Mouse (Mus musculus): ENCODE results near the gene Ccnh. TPM values are rescaled to one million over a fixed set of nuclear protein-coding genes. Genes with fewer than 3 reads are reported as not detected.
"Not testable (repeated sequence)": the region's sequence is repeated elsewhere in the genome, so short reads cannot be mapped to it uniquely, and the experiment has no call there.

Gene Ccnh
- 103 and 109 TPM in 2 replicates for polyA plus RNA-seq (2016; fragmentation: Nextera tagmentation; extraction: Ambion mirVana)

GRCm38 (mm10) chr13:85188903-85189643 is at the start of gene Ccnh:
Gene Ccnh (plus strand): TSS chr13:85189408.
- DNase-seq (ENCODE audit: low spot score): peak; percentile 92
- Histone ChIP-seq H3K36me3 (peaks cover 33% of the 10 kb centered on the region), H3K4me1 (peaks cover 10% of the 10 kb centered on the region), H3K4me3 (peak within 1 kb of the TSS; percentile 93), H3K27ac (replicated peaks) (peak within 1 kb of the TSS; percentile 86), H3K9me3 (replicated peaks) (no peaks in the 10 kb centered on the region), H3K27me3 (ENCODE audit: low read depth, poor library complexity, severe bottlenecking) (no peaks in the 10 kb centered on the region)
- 2% methylated on average over 44 of the region's 44 CpGs for WGBS

GRCm38 (mm10) chr13:85143361-85143760 is 45.8 kb upstream of the Ccnh start:
- not testable (repeated sequence) for H3K27ac ChIP-seq (replicated peaks); H3K36me3 ChIP-seq; H3K9me3 ChIP-seq (replicated peaks); DNase-seq (ENCODE audit: low spot score); H3K27me3 ChIP-seq (ENCODE audit: low read depth, poor library complexity, severe bottlenecking); H3K4me3 ChIP-seq; H3K4me1 ChIP-seq
- WGBS: 93% methylated on average over 16 of the region's 16 CpGs

GRCm38 (mm10) chr13:85146471-85146870 is 42.7 kb upstream of the Ccnh start:
- DNase-seq (ENCODE audit: low spot score): no peak
- H3K4me3 ChIP-seq: no peak overlapping the region
- H3K36me3 ChIP-seq: no peaks in the 10 kb centered on the region
- H3K9me3 ChIP-seq (replicated peaks): no peaks in the 10 kb centered on the region
- no peak overlapping the region for H3K27ac ChIP-seq (replicated peaks)
- H3K27me3 ChIP-seq (ENCODE audit: low read depth, poor library complexity, severe bottlenecking): no peaks in the 10 kb centered on the region
- H3K4me1 ChIP-seq: no peaks in the 10 kb centered on the region

GRCm38 (mm10) chr13:85154746-85155145 is 34.5 kb upstream of the Ccnh start:
- no peaks in the 10 kb centered on the region for H3K36me3 ChIP-seq
- H3K27ac ChIP-seq (replicated peaks): no peak overlapping the region
- WGBS: 79% methylated on average over 6 of the region's 6 CpGs
- H3K4me3 ChIP-seq: no peak overlapping the region
- DNase-seq (ENCODE audit: low spot score): no peak
- no peaks in the 10 kb centered on the region for H3K4me1 ChIP-seq
- no peaks in the 10 kb centered on the region for H3K9me3 ChIP-seq (replicated peaks)
- H3K27me3 ChIP-seq (ENCODE audit: low read depth, poor library complexity, severe bottlenecking): no peaks in the 10 kb centered on the region

- Histone ChIP-seq H3K27ac (replicated peaks) (no peak overlapping the region), H3K9me3 (replicated peaks) (no peaks in the 10 kb centered on the region), H3K4me1 (no peaks in the 10 kb centered on the region), H3K4me3 (no peak overlapping the region), H3K27me3 (ENCODE audit: low read depth, poor library complexity, severe bottlenecking) (no peaks in the 10 kb centered on the region), H3K36me3 (no peaks in the 10 kb centered on the region)
- DNase-seq (ENCODE audit: low spot score): no peak
- 79% methylated on average over 2 of the region's 2 CpGs for WGBS
These were observed 29.2 kb upstream of the Ccnh start for GRCm38 (mm10) chr13:85159971-85160370.

GRCm38 (mm10) chr13:85164512-85165124 is 24.6 kb upstream of the Ccnh start:
- Histone ChIP-seq H3K27me3 (ENCODE audit: low read depth, poor library complexity, severe bottlenecking) (no peaks in the 10 kb centered on the region), H3K36me3 (no peaks in the 10 kb centered on the region), H3K4me3 (no peak overlapping the region), H3K9me3 (replicated peaks) (no peaks in the 10 kb centered on the region), H3K27ac (replicated peaks) (no peak overlapping the region), H3K4me1 (no peaks in the 10 kb centered on the region)
- no peak for DNase-seq (ENCODE audit: low spot score)
- 60% methylated on average over 4 of the region's 4 CpGs for WGBS

- DNase-seq (ENCODE audit: low spot score): peak; percentile 61
- no peaks in the 10 kb centered on the region for H3K9me3 ChIP-seq (replicated peaks)
- no peaks in the 10 kb centered on the region for H3K27me3 ChIP-seq (ENCODE audit: low read depth, poor library complexity, severe bottlenecking)
- H3K4me3 ChIP-seq: peak overlapping the region; percentile 93
- WGBS: 3% methylated on average over 17 of the region's 17 CpGs
- H3K4me1 ChIP-seq: peaks cover 10% of the 10 kb centered on the region
- H3K36me3 ChIP-seq: peaks cover 35% of the 10 kb centered on the region
- H3K27ac ChIP-seq (replicated peaks): peak overlapping the region; percentile 86
These were observed 475 bp downstream of the Ccnh start for GRCm38 (mm10) chr13:85189644-85190121.

- H3K4me1 ChIP-seq: peaks cover 10% of the 10 kb centered on the region
- no peak overlapping the region for H3K27ac ChIP-seq (replicated peaks)
- no peaks in the 10 kb centered on the region for H3K27me3 ChIP-seq (ENCODE audit: low read depth, poor library complexity, severe bottlenecking)
- H3K36me3 ChIP-seq: peaks cover 35% of the 10 kb centered on the region
- H3K9me3 ChIP-seq (replicated peaks): no peaks in the 10 kb centered on the region
- no peak for DNase-seq (ENCODE audit: low spot score)
- no peak overlapping the region for H3K4me3 ChIP-seq
- WGBS: 93% methylated on average over 2 of the region's 2 CpGs
These were observed 2.0 kb downstream of the Ccnh start for GRCm38 (mm10) chr13:85191253-85191652.

GRCm38 (mm10) chr13:85207493-85207892 is 18.3 kb downstream of the Ccnh start:
- WGBS: 80% methylated on average over 2 of the region's 2 CpGs
- no peak for DNase-seq (ENCODE audit: low spot score)
- Histone ChIP-seq H3K9me3 (replicated peaks) (no peaks in the 10 kb centered on the region), H3K4me1 (no peaks in the 10 kb centered on the region), H3K27me3 (ENCODE audit: low read depth, poor library complexity, severe bottlenecking) (no peaks in the 10 kb centered on the region), H3K36me3 (peaks cover 46% of the 10 kb centered on the region), H3K4me3 (no peak overlapping the region), H3K27ac (replicated peaks) (no peak overlapping the region)

- no peak for DNase-seq (ENCODE audit: low spot score)
- H3K36me3 ChIP-seq: peaks cover 46% of the 10 kb centered on the region
These were observed 19.4 kb downstream of the Ccnh start for GRCm38 (mm10) chr13:85208656-85209055.

GRCm38 (mm10) chr13:85210353-85210752 is 21.1 kb downstream of the Ccnh start:
- Histone ChIP-seq H3K27ac (replicated peaks) (no peak overlapping the region), H3K36me3 (peaks cover 48% of the 10 kb centered on the region), H3K4me3 (no peak overlapping the region), H3K4me1 (no peaks in the 10 kb centered on the region), H3K27me3 (ENCODE audit: low read depth, poor library complexity, severe bottlenecking) (no peaks in the 10 kb centered on the region), H3K9me3 (replicated peaks) (no peaks in the 10 kb centered on the region)
- DNase-seq (ENCODE audit: low spot score): no peak
- WGBS: 87% methylated on average over 1 of the region's 1 CpGs

More at GRCm38 (mm10) chr13:85208656-85209055, 19.4 kb downstream of the Ccnh start:
- Histone ChIP-seq H3K27me3 (ENCODE audit: low read depth, poor library complexity, severe bottlenecking) (no peaks in the 10 kb centered on the region), H3K27ac (replicated peaks) (no peak overlapping the region), H3K4me3 (no peak overlapping the region), H3K9me3 (replicated peaks) (no peaks in the 10 kb centered on the region), H3K4me1 (no peaks in the 10 kb centered on the region)
- WGBS: 97% methylated on average over 6 of the region's 6 CpGs

- Histone ChIP-seq H3K27ac (replicated peaks) (no peak overlapping the region), H3K4me3 (no peak overlapping the region), H3K27me3 (ENCODE audit: low read depth, poor library complexity, severe bottlenecking) (no peaks in the 10 kb centered on the region), H3K36me3 (peaks cover 73% of the 10 kb centered on the region), H3K9me3 (replicated peaks) (no peaks in the 10 kb centered on the region), H3K4me1 (no peaks in the 10 kb centered on the region)
- 86% methylated on average over 4 of the region's 4 CpGs for WGBS
- DNase-seq (ENCODE audit: low spot score): no peak
These were observed 29.4 kb downstream of the Ccnh start for GRCm38 (mm10) chr13:85218656-85219055.

- Histone ChIP-seq H3K36me3 (peaks cover 21% of the 10 kb centered on the region), H3K9me3 (replicated peaks) (no peaks in the 10 kb centered on the region), H3K4me1 (no peaks in the 10 kb centered on the region), H3K4me3 (no peak overlapping the region), H3K27me3 (ENCODE audit: low read depth, poor library complexity, severe bottlenecking) (no peaks in the 10 kb centered on the region), H3K27ac (replicated peaks) (no peak overlapping the region)
- 92% methylated on average over 7 of the region's 7 CpGs for WGBS
- DNase-seq (ENCODE audit: low spot score): no peak
These were observed 49.6 kb downstream of the Ccnh start for GRCm38 (mm10) chr13:85238760-85239159.

Measured in midbrain, embryonic 10.5 days (tissue).